Mouse (Mus musculus) stomach, postnatal 0 days (tissue): Measurements from ENCODE around the gene Nbea. TPM values are rescaled to one million over a fixed set of nuclear protein-coding genes. Genes with fewer than 3 reads are reported as not detected.
"Not testable (repeated sequence)": the region's sequence is repeated elsewhere in the genome, so short reads cannot be mapped to it uniquely, and the experiment has no call there.

Experiments used
- ATAC-seq: fragments of 200-750 bp; cut with Nextera tagmentation; 2 replicates; pipeline ENCODE4 v1.8.0; 2017; ENCODE audit not compliant: low FRiP score, low TSS enrichment
- DNase-seq: peaks from one replicate; pipeline ENCODE4 v3.0.0-alpha.2; 2016; ENCODE audit warnings: low spot score
- H3K27ac ChIP-seq: fragments of 300-500 bp; sonication (generic); replicated peaks from 2 replicates; pipeline ENCODE4 v1.5.1; 2014; ENCODE audit warnings: mild to moderate bottlenecking, control low read depth
- H3K27me3 ChIP-seq: fragments of 300-500 bp; sonication (generic); 2 replicates; pipeline ENCODE4 v1.6.1; 2014; ENCODE audit warnings: low read length; ENCODE audit not compliant: control insufficient read depth, insufficient read depth
- H3K36me3 ChIP-seq: fragments of 300-500 bp; sonication (generic); 2 replicates; pipeline ENCODE4 v1.6.1; 2014; ENCODE audit warnings: low read length, mixed read lengths; ENCODE audit not compliant: control insufficient read depth, insufficient read depth
- H3K4me1 ChIP-seq: fragments of 300-500 bp; sonication (generic); replicated peaks from 2 replicates; pipeline ENCODE4 v1.6.1; 2014; ENCODE audit warnings: antibody characterized with exemption; ENCODE audit not compliant: control insufficient read depth, insufficient read depth
- H3K4me2 ChIP-seq: fragments of 300-500 bp; sonication (generic); replicated peaks from 2 replicates; pipeline ENCODE4 v1.6.1; 2014; ENCODE audit warnings: low read depth, mild to moderate bottlenecking, control low read depth, moderate library complexity
- H3K4me3 ChIP-seq: fragments of 300-500 bp; sonication (generic); 2 replicates; pipeline ENCODE4 v1.5.1; 2014; ENCODE audit warnings: low read depth, low read length, control low read depth
- H3K9ac ChIP-seq: fragments of 300-500 bp; sonication (generic); 2 replicates; pipeline ENCODE4 v1.6.1; 2014; ENCODE audit warnings: mild to moderate bottlenecking, low read length, control low read depth, mixed read lengths
- H3K9me3 ChIP-seq: fragments of 300-500 bp; sonication (generic); 2 replicates; pipeline ENCODE4 v1.6.1; 2016; ENCODE audit warnings: low read length; ENCODE audit not compliant: control insufficient read depth
- CTCF ChIP-seq: IDR thresholded peaks from 2 replicates; pipeline ENCODE4 v1.5.1; 2016; ENCODE audit warnings: antibody characterized with exemption, low read depth, mild to moderate bottlenecking, moderate library complexity
- EP300 ChIP-seq: optimal IDR thresholded peaks from 2 replicates; pipeline ENCODE3; 2016; ENCODE audit warnings: antibody characterized with exemption
- whole genome bisulfite sequencing: fragments of 180-500 bp; shearing (Covaris S2); extraction: QIAGEN DNeasy Blood & Tissue Kit; methylation state at CpG from one replicate; pipeline ENCODE4 v1.1.7; 2014; 5-methylcytosine and 5-hydroxymethylcytosine counted together
- polyA plus RNA-seq: library from polyadenylated mRNA; unstranded; fragments of >200 nt; fragmentation: Nextera tagmentation; extraction: Ambion mirVana; gene quantifications from 2 replicates; pipeline ENCODE4 v1.2.1, GENCODE M21; 2015

Gene Nbea
- polyA plus RNA-seq, 1 experiment from 2014 or later: 4.3 TPM

- Histone ChIP-seq H3K4me2 (no peak overlapping the region), H3K4me3 (no peak overlapping the region), H3K9ac (no peak overlapping the region), H3K36me3 (no peaks in the 10 kb centered on the region; the same call in 1 of the 2 replicates), H3K27ac (no peak overlapping the region), H3K9me3 (no peaks in the 10 kb centered on the region), H3K27me3 (no peaks in the 10 kb centered on the region), H3K4me1 (no peaks in the 10 kb centered on the region)
- WGBS: 85% methylated on average over 7 of the region's 7 CpGs
- no peak for ATAC-seq
- DNase-seq: no peak
- TF ChIP-seq CTCF (no peak), EP300 (no peak)
Observed at GRCm38 (mm10) chr3:55637660-55638059, 545.8 kb downstream of the Nbea start.

GRCm38 (mm10) chr3:55635542-55636172 is 547.8 kb downstream of the Nbea start:
- no peaks in the 10 kb centered on the region for H3K27me3 ChIP-seq
- H3K36me3 ChIP-seq: no peaks in the 10 kb centered on the region
- H3K9ac ChIP-seq: no peak overlapping the region
- ATAC-seq (no peak), DNase-seq (no peak)
- H3K27ac ChIP-seq: no peak overlapping the region
- H3K4me2 ChIP-seq: no peak overlapping the region
- no peak overlapping the region for H3K4me3 ChIP-seq
- H3K9me3 ChIP-seq: no peaks in the 10 kb centered on the region
- TF ChIP-seq CTCF: no peak
- no peak for TF ChIP-seq EP300
- no peaks in the 10 kb centered on the region for H3K4me1 ChIP-seq
- WGBS: 38% methylated on average over 8 of the region's 8 CpGs

GRCm38 (mm10) chr3:55627054-55627453 is 556.4 kb downstream of the Nbea start:
- Histone ChIP-seq H3K4me2 (no peak overlapping the region), H3K4me1 (no peaks in the 10 kb centered on the region), H3K4me3 (no peak overlapping the region), H3K27ac (no peak overlapping the region), H3K27me3 (no peaks in the 10 kb centered on the region), H3K36me3 (no peaks in the 10 kb centered on the region), H3K9me3 (no peaks in the 10 kb centered on the region), H3K9ac (no peak overlapping the region)
- WGBS: 69% methylated on average over 4 of the region's 4 CpGs
- ATAC-seq (no peak), DNase-seq (no peak)
- TF ChIP-seq CTCF (no peak), EP300 (no peak)

- not testable (repeated sequence) for ATAC-seq, H3K27me3 ChIP-seq, H3K4me3 ChIP-seq, H3K4me2 ChIP-seq, DNase-seq, H3K4me1 ChIP-seq, H3K27ac ChIP-seq, H3K9me3 ChIP-seq, H3K9ac ChIP-seq, H3K36me3 ChIP-seq
- WGBS: 95% methylated on average over 3 of the region's 3 CpGs
- peak; percentile 41 for TF ChIP-seq CTCF
Observed at GRCm38 (mm10) chr3:55621958-55622357, 561.5 kb downstream of the Nbea start.

- H3K4me1 ChIP-seq: no peaks in the 10 kb centered on the region
- 73% methylated on average over 3 of the region's 3 CpGs for WGBS
- no peak for TF ChIP-seq EP300
- no peak overlapping the region for H3K4me2 ChIP-seq
- ATAC-seq: no peak
- no peaks in the 10 kb centered on the region for H3K9me3 ChIP-seq
- DNase-seq: no peak
- H3K4me3 ChIP-seq: no peak overlapping the region
- no peak overlapping the region for H3K9ac ChIP-seq
- no peaks in the 10 kb centered on the region for H3K36me3 ChIP-seq
- H3K27ac ChIP-seq: no peak overlapping the region
- no peaks in the 10 kb centered on the region for H3K27me3 ChIP-seq
Observed at GRCm38 (mm10) chr3:55618396-55618795, 565.1 kb downstream of the Nbea start.

- H3K27ac ChIP-seq: no peak overlapping the region
- H3K9me3 ChIP-seq: no peaks in the 10 kb centered on the region
- DNase-seq (no peak), ATAC-seq (no peak)
- TF ChIP-seq EP300 (no peak), CTCF (no peak)
- no peak overlapping the region for H3K4me3 ChIP-seq
- H3K27me3 ChIP-seq: no peaks in the 10 kb centered on the region
- no peak overlapping the region for H3K9ac ChIP-seq
- no peak overlapping the region for H3K4me2 ChIP-seq
- 31% methylated on average over 5 of the region's 5 CpGs for WGBS
- H3K4me1 ChIP-seq: no peaks in the 10 kb centered on the region
- no peaks in the 10 kb centered on the region for H3K36me3 ChIP-seq
Observed at GRCm38 (mm10) chr3:55612459-55613115, 570.9 kb downstream of the Nbea start.
